Mouse (Mus musculus) heart, postnatal 36 days (tissue): Measurements from ENCODE around the gene Ccdc97. TPM values are rescaled to one million over a fixed set of nuclear protein-coding genes. Genes with fewer than 3 reads are reported as not detected.

Source experiments
- DNase-seq, 2 experiments: peaks; one replicate each; pipeline ENCODE4 v3.0.0; 2021 to 2022
- intact Hi-C: fragments of 180-260 bp; cut with DNase I; formaldehyde crosslinking; loops from one replicate; pipeline ENCODE4 v1.15.1; 2025
- total RNA-seq, 2 experiments: library from RNA; stranded (reverse); gene quantifications; 2 replicates each; pipeline ENCODE4 v1.2.3; 2021

Ccdc97 gene
- total RNA-seq, 2 experiments from 2014 or later = 55.0 to 55.8 TPM

GRCm38 (mm10) chr7:25674297-25674696, 44.6 kb downstream of the Ccdc97 start:
- intact Hi-C loops = no loop called here
- DNase-seq = no peak

- DNase-seq = no peak
- intact Hi-C loops = no loop called here
Measured at GRCm38 (mm10) chr7:25672442-25672841, 46.4 kb downstream of the Ccdc97 start.

GRCm38 (mm10) chr7:25671686-25672085, 47.2 kb downstream of the Ccdc97 start:
- DNase-seq = no peak
- intact Hi-C loops = no loop called here

GRCm38 (mm10) chr7:25670096-25670495, 48.8 kb downstream of the Ccdc97 start:
- intact Hi-C loops = no loop called here
- no peak for DNase-seq

GRCm38 (mm10) chr7:25669631-25670030, 49.3 kb downstream of the Ccdc97 start:
- no peak for DNase-seq
- intact Hi-C loops = no loop called here

GRCm38 (mm10) chr7:25669158-25669557, 49.7 kb downstream of the Ccdc97 start:
- intact Hi-C loops = no loop called here
- DNase-seq = no peak

- intact Hi-C loops = no loop called here
- DNase-seq = no peak
Measured at GRCm38 (mm10) chr7:25666381-25666780, 52.5 kb downstream of the Ccdc97 start.

Other genes starting within 250 kb of the Ccdc97 start
- gene Ceacam1, start 241.5 kb downstream of the Ccdc97 start, total RNA-seq = 10 to 100 TPM; 12.0 to 15.8 TPM
- 1 to 10 TPM; 1.4 to 2.1 TPM for gene Ceacam2, start 179.2 kb downstream of the Ccdc97 start, total RNA-seq
- gene Erich4, start 103.2 kb downstream of the Ccdc97 start, total RNA-seq = under 1 TPM; 0.30 to 0.56 TPM
- 10 to 100 TPM; 55.2 to 59.1 TPM for gene Dmac2, start 99.7 kb downstream of the Ccdc97 start, total RNA-seq
- 1 to 10 TPM; 2.6 to 4.6 TPM for gene B3gnt8, start 92.4 kb downstream of the Ccdc97 start, total RNA-seq
- 100 to 1,000 TPM; 237 to 254 TPM for gene Bckdha, start 60.1 kb downstream of the Ccdc97 start, total RNA-seq
- gene Exosc5, start 59.9 kb downstream of the Ccdc97 start, total RNA-seq = 10 to 100 TPM; 16.0 to 18.9 TPM
- gene Tmem91, start 43.9 kb downstream of the Ccdc97 start, total RNA-seq = not detected
- gene B9d2, start 38.3 kb downstream of the Ccdc97 start, total RNA-seq = 10 to 100 TPM; 10.2 to 10.8 TPM
- gene Tgfb1, start 32.1 kb downstream of the Ccdc97 start, total RNA-seq = 10 to 100 TPM; 23.8 to 27.0 TPM
- 10 to 100 TPM; 78.4 to 82.7 TPM for gene Hnrnpul1, start 35.7 kb upstream of the Ccdc97 start, total RNA-seq
- gene Axl, start 69.6 kb upstream of the Ccdc97 start, total RNA-seq = 10 to 100 TPM; 81.0 to 94.8 TPM
- gene Cyp2s1, start 97.8 kb upstream of the Ccdc97 start, total RNA-seq = 10 to 100 TPM in 1 of 2 experiments, 1 to 10 TPM in 1; 4.4 to 10.1 TPM
- gene Cyp2b10, start 178.5 kb upstream of the Ccdc97 start, total RNA-seq = 1 to 10 TPM; 1.3 to 2.0 TPM